Mouse (Mus musculus): Measurements from ENCODE around the gene Plcl2.
A peak's percentile ranks its signal among the peaks of the same experiment; 100 is the strongest.
"Not testable (repeated sequence)": the region's sequence is repeated elsewhere in the genome, so short reads cannot be mapped to it uniquely, and the experiment has no call there.

The Plcl2 gene

DNA sequence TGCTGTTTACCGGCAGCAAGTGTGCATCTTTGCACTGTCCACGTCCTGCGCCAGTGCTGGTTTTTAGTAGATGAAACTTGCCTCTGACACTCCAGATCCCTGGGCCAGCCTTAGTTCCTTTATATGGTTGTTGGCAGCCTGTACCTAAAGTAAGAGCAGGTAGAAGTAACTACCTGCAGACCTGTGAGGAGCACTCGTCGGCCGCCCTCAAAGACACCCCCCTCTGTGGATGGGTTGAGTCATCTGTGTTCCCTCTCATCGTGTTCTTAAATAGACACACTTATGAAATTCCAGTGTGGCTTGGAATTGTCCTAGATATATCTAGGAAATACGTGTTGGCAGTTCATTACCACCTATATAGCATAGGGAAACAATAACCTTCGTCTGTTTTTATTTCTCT is 158.4 kb downstream of the Plcl2 start:
- DNase-seq (ENCODE audit: low read depth, low spot score): peak; percentile 75

DNA sequence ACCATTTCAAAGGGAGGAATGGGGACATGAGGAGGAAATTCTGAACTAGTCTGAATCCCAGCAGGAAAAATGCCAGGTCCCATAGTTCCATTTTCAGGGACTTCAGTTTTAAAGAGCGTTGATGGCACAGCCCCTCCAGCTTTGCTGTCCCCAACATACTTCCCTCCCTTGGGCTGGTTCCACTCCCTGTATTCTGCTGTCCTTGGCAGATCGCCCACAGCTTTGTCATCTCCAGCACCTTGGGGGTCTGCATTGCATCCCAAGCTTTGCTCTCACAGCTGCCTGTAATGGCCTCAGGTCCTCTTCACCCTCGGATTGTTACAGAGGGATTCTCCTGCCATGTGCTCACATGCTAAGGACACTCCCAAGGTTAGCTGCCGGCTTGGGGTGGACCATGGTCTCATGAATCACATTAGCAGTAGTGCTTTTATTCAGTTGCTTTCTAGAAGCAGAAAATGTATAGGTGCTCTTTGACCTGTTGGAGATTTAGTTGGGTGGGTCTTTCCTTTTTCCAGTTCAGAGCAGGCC is 159.5 kb downstream of the Plcl2 start:
- DNase-seq (ENCODE audit: low read depth, low spot score): no peak

DNA sequence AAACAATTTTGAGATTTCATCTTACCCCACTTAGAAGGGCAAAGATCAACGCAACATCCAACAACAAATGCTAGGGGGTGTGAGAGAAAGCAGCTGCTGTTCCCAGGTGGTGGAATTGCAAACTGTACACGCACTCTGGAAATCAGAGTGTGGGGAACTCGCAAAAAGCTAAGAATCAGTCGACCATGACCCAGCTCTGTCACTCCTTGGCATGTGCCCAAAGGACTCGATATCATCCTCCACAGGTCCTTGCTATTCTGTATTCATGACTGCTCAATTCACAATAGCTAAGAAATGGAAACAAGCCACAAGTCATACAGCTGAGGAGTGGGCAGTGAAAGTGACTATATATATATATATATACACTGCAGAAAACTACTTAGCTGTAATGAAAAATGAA is 162.2 kb downstream of the Plcl2 start:
- no peak for DNase-seq (ENCODE audit: low read depth, low spot score)

DNA sequence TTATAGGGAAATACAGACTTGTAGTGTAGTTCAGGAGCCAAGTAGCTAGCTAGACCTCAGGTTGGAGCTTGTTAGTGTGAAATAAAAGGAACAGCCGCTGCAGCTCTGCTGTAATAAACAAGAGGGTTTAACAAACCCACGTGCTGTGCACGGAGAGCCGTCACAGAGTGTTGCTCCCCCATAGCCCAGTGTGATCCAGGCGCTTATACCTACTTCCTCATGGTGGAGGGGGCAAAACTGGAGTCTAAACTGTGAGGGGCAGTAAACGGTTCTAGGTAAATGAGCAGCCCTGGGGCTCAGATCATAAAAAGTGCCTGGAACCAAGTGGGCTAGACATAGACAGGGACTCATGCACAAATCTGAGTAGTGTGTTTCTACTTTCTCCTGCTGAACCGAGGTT is 165.4 kb downstream of the Plcl2 start:
- peak; percentile 31 for DNase-seq (ENCODE audit: low read depth, low spot score)

DNA sequence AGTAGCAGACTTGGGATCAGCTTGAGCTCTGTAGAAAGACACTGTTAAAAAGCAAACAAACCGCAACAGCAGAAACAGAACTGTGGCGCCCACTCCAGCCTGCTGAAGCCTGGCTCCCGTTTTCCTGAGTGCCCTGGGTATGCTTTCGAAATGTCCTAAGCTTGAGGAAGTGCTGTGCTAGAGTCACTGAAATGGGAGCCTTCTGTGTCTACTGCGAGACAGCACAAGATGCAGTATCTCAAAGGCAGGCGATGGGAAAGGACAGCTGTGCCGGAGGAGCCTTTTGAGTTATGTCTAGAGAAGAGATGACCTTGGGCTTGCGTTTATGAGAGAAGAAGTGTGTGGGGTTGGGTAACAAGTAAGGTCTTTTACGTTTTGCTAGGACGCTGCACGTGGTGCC is 166.0 kb downstream of the Plcl2 start:
- DNase-seq (ENCODE audit: low read depth, low spot score): peak; percentile 61

DNA sequence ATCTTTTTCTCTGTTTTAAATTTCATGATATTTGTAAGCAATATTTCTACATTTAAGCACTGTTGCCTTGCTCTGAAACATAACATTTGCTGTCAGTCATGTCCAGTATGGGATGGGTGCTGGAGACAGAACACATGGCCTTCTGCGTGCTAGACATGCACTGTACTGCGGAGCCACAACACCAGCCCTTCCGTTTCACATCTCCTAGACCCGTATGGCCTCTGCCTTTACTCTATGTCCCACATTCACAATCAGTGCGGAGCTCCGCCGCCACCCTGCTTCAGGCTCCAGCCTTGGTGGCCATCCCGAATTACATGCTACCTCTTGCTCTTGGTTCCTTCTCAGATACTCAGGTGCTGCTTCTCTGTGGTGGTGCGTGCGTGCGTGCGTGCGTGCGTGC is 168.1 kb downstream of the Plcl2 start:
- DNase-seq (ENCODE audit: low read depth, low spot score): no peak

DNA sequence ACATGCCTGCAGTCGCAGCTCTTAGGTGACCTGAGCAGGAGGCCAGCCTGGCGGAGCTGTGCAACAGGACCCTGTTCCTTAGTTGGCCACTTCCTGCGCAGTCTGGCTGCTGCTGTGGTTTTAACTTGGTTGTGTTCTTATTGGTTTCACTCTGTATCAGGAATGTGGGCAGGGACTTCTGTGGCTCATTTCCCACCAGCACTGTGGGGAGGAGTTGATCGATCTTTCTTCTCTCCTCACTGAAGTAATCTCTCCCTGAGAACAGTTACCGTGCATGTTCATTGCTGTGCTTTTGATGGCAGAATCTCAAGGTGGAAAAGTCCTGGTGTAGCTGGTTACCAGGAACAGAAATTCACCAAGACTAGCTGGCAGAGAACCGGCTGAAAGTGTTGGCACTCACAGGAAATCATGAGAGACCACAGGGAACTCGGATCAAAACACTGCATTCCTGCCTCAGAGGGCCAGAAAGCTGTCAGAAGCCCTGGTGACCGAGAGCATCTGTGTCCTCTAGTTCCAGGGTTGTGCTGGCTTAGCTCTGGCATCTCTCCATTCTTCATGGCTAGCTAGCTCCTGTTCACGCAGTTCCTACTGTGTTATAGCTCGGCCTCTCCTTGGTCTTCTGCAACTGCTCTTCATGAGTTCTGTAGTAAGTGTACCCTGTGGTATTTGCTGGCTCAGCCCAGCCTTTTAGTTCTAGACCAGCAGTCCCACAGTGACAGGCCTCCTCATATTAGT is 168.9 kb downstream of the Plcl2 start:
- DNase-seq (ENCODE audit: low read depth, low spot score): peak; percentile 93

DNA sequence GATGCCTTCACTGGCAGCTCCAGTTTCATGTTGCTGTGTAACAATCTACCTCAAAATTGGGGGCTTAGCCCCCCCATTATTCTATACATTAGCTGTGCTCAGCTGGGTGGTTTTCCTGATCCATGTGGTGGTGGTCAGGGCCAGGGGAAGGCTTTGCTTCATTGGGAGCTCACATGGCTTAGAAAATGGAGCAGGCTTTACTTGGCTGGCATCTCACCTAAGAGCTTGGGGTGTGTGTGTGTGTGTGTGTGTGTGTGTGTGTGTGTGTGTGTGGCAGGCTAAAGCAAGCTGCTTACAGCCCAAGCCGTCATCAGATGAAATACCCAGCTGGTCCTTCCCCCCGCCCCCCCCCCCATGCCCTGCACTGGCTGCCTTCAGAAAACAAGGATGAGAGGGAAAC is 169.5 kb downstream of the Plcl2 start:
- DNase-seq (ENCODE audit: low read depth, low spot score): peak; percentile 47

DNA sequence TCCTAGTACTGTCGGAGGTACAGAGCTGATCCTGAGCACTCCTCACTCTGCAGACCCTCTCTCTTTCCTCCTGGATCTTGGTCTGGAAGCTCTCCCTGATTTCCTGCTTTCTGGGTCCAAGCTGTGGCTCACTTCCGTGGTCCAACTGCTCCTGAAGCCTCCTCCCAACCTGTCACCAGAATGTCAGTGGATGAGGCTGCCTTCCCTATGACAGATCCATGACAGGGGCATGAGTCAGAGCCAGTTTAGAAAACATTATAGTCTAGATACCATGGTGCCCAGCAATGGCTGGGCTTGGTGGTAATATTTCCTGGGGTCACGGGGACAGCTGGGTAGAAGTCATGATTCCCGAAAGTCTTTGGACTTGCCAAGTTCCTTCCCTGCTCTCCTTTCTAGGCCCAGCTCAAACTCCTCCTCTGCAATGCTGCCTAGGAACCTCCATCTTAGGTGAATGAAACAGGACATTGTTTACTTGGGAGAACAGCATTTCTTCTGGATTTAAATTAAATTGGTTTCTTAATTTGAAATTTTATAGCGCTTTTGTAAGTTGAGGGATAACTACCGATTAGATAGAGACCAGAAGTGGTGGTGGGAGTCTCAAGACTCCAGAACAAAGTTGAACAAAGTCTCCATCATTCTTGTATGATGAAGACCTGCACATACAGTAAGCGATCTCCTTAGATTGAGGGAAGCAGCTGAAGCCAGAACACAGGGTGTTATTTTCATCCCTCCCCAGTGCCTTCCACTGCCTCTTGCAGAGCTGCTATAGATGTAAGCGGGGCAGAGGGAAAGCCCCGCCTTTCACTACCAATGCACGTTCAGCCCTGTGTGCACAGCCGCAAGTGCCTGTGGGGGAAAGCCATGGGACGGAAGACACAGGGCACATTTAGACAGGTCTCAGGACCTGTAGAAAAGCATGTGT is 170.7 kb downstream of the Plcl2 start:
- DNase-seq (ENCODE audit: low read depth, low spot score): no peak

DNA sequence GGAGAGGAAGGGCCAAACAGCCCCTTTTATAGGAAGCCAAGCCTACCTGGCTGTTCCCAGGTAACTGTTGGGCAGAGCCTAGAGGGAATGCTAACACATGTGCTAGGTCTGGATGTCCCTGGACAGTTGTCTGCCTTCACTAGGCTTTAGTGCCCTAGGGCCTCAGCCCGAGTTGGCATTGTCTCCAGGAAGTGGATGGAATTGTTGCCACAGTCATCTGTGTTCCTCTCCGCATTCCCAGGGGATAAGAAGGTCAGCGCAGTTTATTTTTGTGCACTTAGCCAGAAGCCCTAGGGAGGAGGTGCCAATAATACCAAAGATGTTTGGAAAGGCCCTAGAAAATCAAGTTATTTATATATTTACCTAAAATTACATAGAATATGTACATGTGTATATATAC is 173.5 kb downstream of the Plcl2 start:
- peak; percentile 55 for DNase-seq (ENCODE audit: low read depth, low spot score)

DNA sequence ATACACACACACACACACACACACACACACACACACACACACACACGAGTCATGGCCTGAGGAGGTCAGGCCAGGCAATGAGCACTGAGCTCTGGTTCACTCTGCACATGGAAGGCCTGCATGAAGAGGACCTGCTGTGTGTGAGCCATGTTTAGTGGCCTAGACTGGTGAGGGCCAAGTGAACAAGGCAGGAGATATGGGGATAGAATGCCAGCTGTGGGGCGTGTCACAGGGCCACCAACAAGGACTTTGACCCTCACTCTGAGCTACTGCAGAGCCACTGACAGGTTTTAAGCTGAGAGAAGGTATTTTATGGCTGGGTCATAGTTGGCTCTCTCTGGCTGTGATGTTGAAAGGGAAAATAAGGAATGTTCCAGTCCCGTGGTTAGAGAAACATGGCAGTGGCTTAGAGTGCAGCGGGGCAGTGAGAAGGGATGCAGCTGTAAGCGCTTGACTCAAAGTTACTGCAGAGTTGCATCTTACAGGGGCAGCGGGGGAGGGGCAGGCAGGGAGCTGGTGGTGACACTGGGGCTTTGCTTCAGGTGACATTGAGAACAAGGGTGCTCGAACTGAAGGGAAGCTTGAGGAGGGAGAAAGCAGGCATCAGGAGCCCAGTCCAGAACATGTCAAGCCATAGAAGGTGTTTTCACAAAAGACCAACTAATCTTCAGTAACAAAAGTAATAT is 175.9 kb downstream of the Plcl2 start:
- DNase-seq (ENCODE audit: low read depth, low spot score): no peak

DNA sequence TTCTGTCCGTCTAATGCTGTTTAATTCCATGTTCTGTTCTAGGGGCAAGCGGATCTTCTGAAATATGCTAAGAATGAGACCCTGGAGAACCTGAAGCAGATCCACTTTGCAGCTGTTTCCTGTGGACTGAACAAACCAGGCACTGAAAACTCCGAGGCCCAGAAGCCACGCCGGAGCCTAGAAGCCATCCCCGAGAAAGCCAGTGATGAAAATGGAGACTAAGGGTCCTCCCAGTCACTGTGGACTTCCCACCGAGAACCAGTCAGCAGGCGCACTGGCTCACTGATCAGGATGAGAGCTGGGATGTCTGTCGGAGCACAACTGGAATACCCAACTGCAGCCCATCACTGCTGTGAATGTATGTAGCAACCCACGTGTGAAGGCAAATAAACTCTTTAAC is 178.5 kb downstream of the Plcl2 start:
- DNase-seq (ENCODE audit: low read depth, low spot score): no peak

DNA sequence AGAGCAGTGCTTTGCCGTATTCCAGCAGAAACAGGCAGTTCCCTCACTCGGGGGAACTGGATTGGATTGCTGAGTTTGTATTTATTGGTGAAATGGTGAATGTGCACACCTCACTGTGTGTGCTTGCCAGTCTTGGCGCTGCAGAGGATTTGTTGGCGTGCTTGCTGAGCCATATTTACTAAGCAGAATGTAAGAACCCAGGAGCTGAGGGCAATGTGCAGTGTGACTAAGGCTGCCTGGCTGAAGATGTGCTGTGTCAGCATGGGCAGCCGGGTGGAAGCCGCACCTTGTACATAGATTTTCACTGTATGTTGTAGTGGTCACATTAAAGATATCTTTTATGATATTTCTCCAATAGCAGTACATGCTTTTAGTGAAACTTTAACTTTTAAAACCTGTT is 178.9 kb downstream of the Plcl2 start:
- peak; percentile 92 for DNase-seq (ENCODE audit: low read depth, low spot score)

DNA sequence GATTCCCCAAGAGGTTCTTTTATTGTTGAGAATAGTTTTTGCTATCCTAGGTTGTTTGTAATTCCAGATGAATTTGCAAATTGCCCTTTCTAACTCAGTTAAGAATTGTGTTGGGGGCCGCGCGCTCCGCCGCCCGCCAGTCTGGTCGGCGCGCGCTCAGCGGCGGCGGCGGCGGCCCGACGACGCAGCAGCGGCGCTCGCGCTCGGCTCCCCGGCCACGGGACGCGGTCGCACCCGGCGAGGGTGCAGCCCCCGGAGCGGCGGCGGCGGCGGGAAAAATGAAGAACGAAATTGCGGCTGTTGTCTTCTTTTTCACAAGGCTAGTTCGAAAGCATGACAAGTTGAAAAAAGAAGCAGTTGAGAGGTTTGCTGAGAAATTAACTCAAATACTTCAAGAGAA is 189.2 kb downstream of the Plcl2 start:
- not testable (repeated sequence) for DNase-seq (ENCODE audit: low read depth, low spot score)

DNA sequence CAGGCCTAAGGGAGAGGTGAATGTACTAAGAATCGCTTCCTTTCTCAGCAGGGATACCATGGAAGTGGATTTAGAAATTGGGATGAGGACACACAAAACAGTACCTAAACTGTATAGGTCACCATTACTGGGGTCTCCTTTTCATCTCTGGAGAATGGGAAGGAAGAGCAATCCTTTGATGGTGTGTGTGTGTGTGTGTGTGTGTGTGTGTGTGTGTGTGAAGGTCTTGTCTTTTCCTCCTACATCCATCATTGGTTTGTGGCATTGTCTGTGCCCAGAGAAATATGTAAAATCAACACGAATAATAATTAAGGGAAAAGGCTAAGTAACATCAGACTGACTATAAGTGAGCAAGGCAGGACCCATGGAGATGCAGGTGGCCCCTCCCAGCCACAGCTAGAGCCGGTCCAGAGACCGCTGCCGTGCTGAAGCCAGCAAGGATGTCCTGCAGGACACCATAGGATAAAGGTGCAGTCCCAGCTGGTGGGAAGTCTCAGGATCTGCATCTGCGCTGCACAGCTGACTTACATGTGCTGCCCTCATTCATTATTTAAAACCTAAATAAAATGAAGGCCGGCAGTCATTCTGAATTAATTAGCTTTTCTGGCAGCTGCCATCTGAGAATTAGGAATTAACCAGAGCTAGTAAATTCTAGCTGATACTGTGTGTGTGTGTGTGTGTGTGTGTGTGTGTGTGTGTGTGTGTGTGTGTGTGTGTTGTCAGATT is 201.5 kb downstream of the Plcl2 start:
- DNase-seq (ENCODE audit: low read depth, low spot score): no peak

DNA sequence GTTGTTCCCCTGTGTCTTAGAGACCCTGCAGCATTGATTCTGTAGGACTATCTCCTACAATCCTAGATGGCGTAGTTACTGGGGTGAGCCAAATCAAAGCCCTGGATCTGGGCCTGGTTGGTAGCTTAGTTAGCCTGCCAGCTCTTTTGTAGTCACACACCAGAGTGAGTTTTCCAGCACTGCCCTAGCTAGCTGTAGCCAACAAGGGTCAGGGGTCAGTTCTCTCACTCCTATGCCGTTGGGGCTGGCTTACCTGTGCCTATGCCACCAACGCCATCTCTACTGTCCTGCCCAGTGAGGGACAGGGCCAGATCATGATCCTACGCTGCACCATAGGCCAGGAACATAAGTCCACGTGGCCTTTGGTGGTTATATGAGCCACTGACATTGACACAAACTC is 208.4 kb downstream of the Plcl2 start:
- DNase-seq (ENCODE audit: low read depth, low spot score): no peak

DNA sequence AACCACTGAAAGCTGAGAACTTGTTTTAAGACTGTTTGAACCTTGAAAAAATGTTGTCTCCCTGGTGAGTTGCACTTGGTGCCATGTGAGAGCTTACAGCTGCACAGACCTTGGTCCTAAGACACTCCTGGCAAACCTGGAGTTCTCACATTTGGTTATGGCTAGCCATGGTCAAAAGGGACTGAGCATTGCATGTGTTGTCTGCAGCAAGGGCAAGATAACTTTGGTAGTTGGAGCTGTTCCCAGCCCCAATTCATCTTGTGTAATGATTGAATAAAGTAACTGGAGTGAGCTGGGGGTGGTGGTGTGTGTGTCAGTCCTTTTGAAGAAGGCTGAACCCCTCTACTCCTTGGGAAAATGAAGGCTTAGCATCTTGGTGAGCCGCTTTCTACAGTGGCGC is 215.2 kb downstream of the Plcl2 start:
- DNase-seq (ENCODE audit: low read depth, low spot score): no peak

DNA sequence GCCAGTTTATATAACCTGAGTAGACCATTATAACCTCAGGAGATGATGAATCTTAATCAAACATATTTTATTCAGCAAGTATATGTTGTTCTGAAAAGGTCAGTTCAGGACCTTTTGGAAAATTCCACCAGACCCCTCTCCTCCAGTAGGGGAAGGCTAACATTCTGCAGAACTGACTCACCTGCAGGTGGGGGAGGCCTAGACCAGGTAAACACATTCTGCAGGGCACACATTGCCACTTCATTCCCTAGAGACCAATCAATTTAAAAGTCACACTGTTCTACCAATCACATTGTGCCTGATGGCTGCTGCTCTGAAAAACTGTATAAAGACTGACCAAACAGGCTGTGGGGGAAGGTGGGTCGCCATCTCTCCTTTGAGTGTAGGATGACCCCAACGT is 217.1 kb downstream of the Plcl2 start:
- no peak for DNase-seq (ENCODE audit: low read depth, low spot score)

DNA sequence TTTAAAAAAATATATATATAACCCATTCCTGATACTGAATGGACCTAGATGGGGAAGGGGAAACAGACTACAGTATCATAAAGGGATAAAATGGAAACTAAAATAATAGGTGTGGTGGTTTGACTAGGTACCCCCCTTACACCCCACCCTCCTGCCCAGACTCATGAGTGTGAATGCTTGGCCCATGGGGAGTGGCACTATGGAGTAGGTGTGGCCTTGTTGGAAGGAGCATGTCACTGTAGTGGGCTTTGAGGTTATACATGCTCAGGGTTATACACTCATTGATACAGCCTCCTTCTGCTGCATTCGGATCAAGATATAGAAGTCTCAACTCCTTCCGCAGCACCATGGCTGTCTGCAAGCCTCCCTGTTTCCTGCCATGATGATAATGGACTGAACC is 219.8 kb downstream of the Plcl2 start:
- no peak for DNase-seq (ENCODE audit: low read depth, low spot score)

DNA sequence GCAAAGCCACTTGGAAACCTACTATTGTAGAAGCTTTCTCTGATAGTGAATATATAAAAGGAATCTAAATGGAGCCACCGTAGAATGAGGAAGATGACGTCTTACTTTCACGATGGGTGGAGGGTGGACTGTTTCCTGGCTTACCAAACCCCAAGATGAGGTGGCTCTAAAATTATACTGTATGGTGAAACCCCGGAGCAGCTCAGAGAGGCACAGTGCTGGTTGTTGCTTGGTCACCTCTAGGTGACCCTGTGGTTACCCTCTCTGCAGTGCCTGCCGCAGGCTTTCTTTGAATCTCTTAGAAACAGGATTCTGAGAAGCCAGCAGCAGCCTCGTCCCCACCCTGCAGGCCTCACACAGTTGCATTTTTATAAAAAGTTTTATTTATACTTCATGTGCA is 220.4 kb downstream of the Plcl2 start:
- DNase-seq (ENCODE audit: low read depth, low spot score): no peak

DNA sequence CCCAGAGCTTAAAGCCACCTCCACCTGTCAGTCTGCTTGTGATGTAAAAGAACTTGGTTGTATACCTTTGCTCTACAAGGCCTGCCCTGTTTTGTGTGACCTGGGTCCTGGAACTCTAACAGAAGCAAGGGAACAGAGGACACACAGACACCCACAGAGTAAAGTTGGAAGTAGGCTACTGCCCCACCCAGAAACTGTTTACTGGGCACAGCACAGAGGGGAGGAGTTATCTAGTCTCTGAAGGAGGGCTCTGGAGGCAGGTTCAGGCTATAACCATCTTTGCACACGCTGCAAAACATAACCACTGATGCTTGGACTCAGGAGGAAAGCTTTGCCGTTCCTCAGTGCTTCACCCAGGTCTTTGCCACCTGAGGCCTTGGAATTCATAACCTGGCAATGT is 221.7 kb downstream of the Plcl2 start:
- DNase-seq (ENCODE audit: low read depth, low spot score): no peak

DNA sequence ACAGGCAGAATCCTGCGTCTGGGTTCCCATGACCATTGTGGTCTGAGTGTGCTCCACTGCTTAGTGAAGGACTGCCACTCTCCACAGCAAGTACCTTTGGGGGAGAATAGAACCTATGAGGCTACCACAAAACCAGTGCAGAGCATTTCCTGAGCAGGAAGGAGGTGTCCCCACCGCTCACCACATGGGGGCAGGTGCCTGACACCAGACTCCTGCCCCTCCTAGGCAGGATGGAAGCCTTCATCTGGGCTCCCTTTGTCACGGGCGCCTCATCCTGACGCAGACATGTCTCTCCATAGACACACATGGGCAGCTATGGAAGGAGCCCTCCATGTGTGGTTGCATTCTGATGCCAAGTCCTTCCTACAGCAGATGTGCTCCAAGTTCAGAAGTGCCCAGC is 222.7 kb downstream of the Plcl2 start:
- DNase-seq (ENCODE audit: low read depth, low spot score): no peak

Data from brain, adult 2 months (tissue).